Mouse (Mus musculus) lung, postnatal 36 days (tissue): Measurements from ENCODE around the gene Mfsd4b1.

Source experiments
- DNase-seq: peaks from one replicate; pipeline ENCODE4 v3.0.0; 2022; ENCODE audit warnings: mixed read lengths

Gene Mfsd4b1

GRCm38 (mm10) chr10:40024554-40025428, at the start of gene Mfsd4b1:
TSS of gene Mfsd4b1 (minus strand) at chr10:40025268.
- DNase-seq, result peak; percentile 91

GRCm38 (mm10) chr10:40073608-40074007, 48.5 kb upstream of the Mfsd4b1 start:
- DNase-seq, result peak; percentile 41

- DNase-seq, result no peak
Observed at GRCm38 (mm10) chr10:40070684-40071083, 45.6 kb upstream of the Mfsd4b1 start.

GRCm38 (mm10) chr10:40069270-40069669, 44.2 kb upstream of the Mfsd4b1 start:
- DNase-seq, result peak; percentile 58

- peak; percentile 29 for DNase-seq
Observed at GRCm38 (mm10) chr10:40068595-40068994, 43.5 kb upstream of the Mfsd4b1 start.

- DNase-seq, result no peak
Observed at GRCm38 (mm10) chr10:40067529-40067928, 42.5 kb upstream of the Mfsd4b1 start.

GRCm38 (mm10) chr10:40067071-40067470, 42.0 kb upstream of the Mfsd4b1 start:
- DNase-seq, result no peak

- no peak for DNase-seq
Observed at GRCm38 (mm10) chr10:40065357-40065756, 40.3 kb upstream of the Mfsd4b1 start.

GRCm38 (mm10) chr10:40063291-40063890, 38.3 kb upstream of the Mfsd4b1 start:
- no peak for DNase-seq

GRCm38 (mm10) chr10:40062812-40063211, 37.7 kb upstream of the Mfsd4b1 start:
- DNase-seq, result no peak

- no peak for DNase-seq
Observed at GRCm38 (mm10) chr10:40061926-40062325, 36.9 kb upstream of the Mfsd4b1 start.

- no peak for DNase-seq
Observed at GRCm38 (mm10) chr10:40058786-40059120, 33.7 kb upstream of the Mfsd4b1 start.

- DNase-seq, result no peak
Observed at GRCm38 (mm10) chr10:40058062-40058785, 33.2 kb upstream of the Mfsd4b1 start.

- DNase-seq, result no peak
Observed at GRCm38 (mm10) chr10:40057615-40058014, 32.5 kb upstream of the Mfsd4b1 start.

GRCm38 (mm10) chr10:40054455-40054854, 29.4 kb upstream of the Mfsd4b1 start:
- DNase-seq, result no peak

- DNase-seq, result no peak
Observed at GRCm38 (mm10) chr10:40053896-40054295, 28.8 kb upstream of the Mfsd4b1 start.

- DNase-seq, result peak; percentile 72
Observed at GRCm38 (mm10) chr10:40053257-40053895, 28.3 kb upstream of the Mfsd4b1 start.

GRCm38 (mm10) chr10:40051997-40052396, 26.9 kb upstream of the Mfsd4b1 start:
- no peak for DNase-seq

GRCm38 (mm10) chr10:40050763-40051162, 25.7 kb upstream of the Mfsd4b1 start:
- DNase-seq, result no peak

- peak; percentile 34 for DNase-seq
Observed at GRCm38 (mm10) chr10:40041339-40041738, 16.3 kb upstream of the Mfsd4b1 start.

- DNase-seq, result no peak
Observed at GRCm38 (mm10) chr10:40036686-40037560, 11.9 kb upstream of the Mfsd4b1 start.

GRCm38 (mm10) chr10:40034956-40035355, 9.9 kb upstream of the Mfsd4b1 start:
- no peak for DNase-seq
